ENCODE assay signal across 15 mouse cellular contexts in the genomic region with DNA sequence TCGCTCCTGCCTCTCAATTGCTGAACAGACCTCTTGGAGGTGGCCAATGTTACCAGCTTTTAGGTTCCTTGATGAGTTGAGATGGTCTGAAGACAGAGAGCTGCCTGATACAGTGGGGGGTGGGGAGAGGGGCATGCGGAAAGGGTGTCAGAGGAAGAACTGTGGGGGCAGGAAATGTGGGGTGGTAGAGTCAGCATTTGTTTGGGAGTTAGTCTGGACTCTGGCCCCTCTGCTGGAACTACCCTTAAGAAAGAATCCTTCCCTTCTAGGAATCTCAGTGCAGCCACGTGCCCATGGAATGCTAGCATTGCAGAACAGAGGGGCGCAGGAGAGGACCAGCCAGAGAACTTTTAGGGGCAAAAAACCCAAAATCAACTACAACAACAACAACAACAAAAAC.
"Had no signal": no experiment of that assay in that cellular context is flagged by ENCODE, and none has a peak within 500 bp of the region (broad histone marks: within the 10 kb centered on the region; RNA-seq: fewer than 3 reads in every experiment).

No protein-coding gene starts in this region.

- H3K4me3 ChIP-seq: megakaryocyte, embryonic 14.5 days; midbrain, embryonic 13.5 days; midbrain, embryonic 15.5 days; neural tube, embryonic 12.5 days; stomach, embryonic 15.5 days had no signal

- H3K9me3 ChIP-seq: megakaryocyte, embryonic 14.5 days; midbrain, embryonic 13.5 days; midbrain, embryonic 15.5 days; neural tube, embryonic 12.5 days; stomach, embryonic 15.5 days had no signal

- H3K9ac ChIP-seq: lung, embryonic 14.5 days; midbrain, embryonic 13.5 days; midbrain, embryonic 15.5 days; neural tube, embryonic 12.5 days; stomach, embryonic 15.5 days had no signal

- DNase-seq: lung, adult 18-20 months; lung, embryonic 14.5 days; lung, postnatal 10 days; lung, postnatal 36 days; right cerebral cortex, postnatal 14 days; thymus, adult 2 months; thymus, postnatal 25 days; thymus, postnatal 4 days had no signal

- H3K36me3 ChIP-seq: midbrain, embryonic 13.5 days; midbrain, embryonic 15.5 days; neural tube, embryonic 12.5 days; stomach, embryonic 15.5 days had no signal

- H3K4me1 ChIP-seq: midbrain, embryonic 13.5 days; midbrain, embryonic 15.5 days; neural tube, embryonic 12.5 days; stomach, embryonic 15.5 days had no signal

- ATAC-seq: midbrain, embryonic 13.5 days; midbrain, embryonic 15.5 days had no signal

- H3K27me3 ChIP-seq: midbrain, embryonic 15.5 days; neural tube, embryonic 12.5 days had no signal

- H3K4me2 ChIP-seq: lung, embryonic 14.5 days; midbrain, embryonic 11.5 days; midbrain, embryonic 13.5 days; midbrain, embryonic 15.5 days; neural tube, embryonic 12.5 days; stomach, embryonic 15.5 days had no signal

- H3K27ac ChIP-seq: midbrain, embryonic 13.5 days; midbrain, embryonic 15.5 days; neural tube, embryonic 12.5 days; stomach, embryonic 15.5 days; stomach, postnatal 0 days had no signal
